Mouse (Mus musculus) small intestine, adult 2 months (tissue): Measurements from ENCODE around the gene Bbof1.

Experiments
- CTCF ChIP-seq: fragments of 200-500 bp; IDR thresholded peaks from 2 replicates; pipeline ENCODE4 v1.5.1; 2012; ENCODE audit warnings: low read depth, mild to moderate bottlenecking, control low read depth, inconsistent platforms, low read length, moderate library complexity, mixed read lengths; ENCODE audit not compliant: insufficient replicate concordance, insufficient read length; ENCODE audit errors: extremely low read depth
- POLR2A ChIP-seq: fragments of 200-500 bp; IDR thresholded peaks from 2 replicates; pipeline ENCODE4 v1.6.1; 2012; ENCODE audit warnings: low read depth, mild to moderate bottlenecking, control low read depth, inconsistent platforms, low read length, moderate library complexity

DNA sequence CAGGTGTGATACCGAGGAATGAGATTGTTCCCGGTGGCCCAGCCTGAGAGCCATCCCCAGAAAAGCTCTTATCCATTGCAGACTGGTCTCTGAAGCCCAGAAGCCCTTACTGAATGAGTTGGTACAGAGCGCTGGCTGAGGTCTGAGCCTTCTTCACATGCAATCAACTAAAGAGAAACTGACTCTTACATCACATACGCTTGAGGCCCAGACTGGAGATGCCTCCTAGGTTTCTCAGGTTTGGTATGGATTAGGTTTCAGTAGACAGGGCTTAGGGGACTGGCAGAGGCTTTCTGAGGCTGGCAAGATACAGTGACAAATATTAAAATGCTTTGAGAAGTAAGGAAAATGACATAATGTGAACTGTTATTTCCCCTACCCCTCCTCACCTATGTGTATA, 23.5 kb upstream of the Bbof1 start:
- no peak for TF ChIP-seq CTCF
- TF ChIP-seq POLR2A, result no peak
